Mouse (Mus musculus) mouse trophoblast stem cell (cell line): Measurements from ENCODE around the gene Pold3.
"Not testable (repeated sequence)": the region's sequence is repeated elsewhere in the genome, so short reads cannot be mapped to it uniquely, and the experiment has no call there.

ENCODE experiments used
- in situ Hi-C, 2 experiments: fragments of 300-500 bp; cut with MseI, MboI; formaldehyde crosslinking; loops; 2 replicates in 1 of 2; 3 replicates in 1 of 2; pipeline ENCODE4 v1.15.1; 2025

Gene Pold3

GRCm38 (mm10) chr7:100111506-100111905, 9.9 kb downstream of the Pold3 start:
- in situ Hi-C loops: no loop called here

GRCm38 (mm10) chr7:100108341-100108740, 13.0 kb downstream of the Pold3 start:
- in situ Hi-C loops: no loop called here

GRCm38 (mm10) chr7:100104677-100105076, 16.7 kb downstream of the Pold3 start:
- in situ Hi-C loops: no loop called here

- in situ Hi-C loops: no loop called here
Observed at GRCm38 (mm10) chr7:100100031-100100595, 21.3 kb downstream of the Pold3 start.

- in situ Hi-C loops: no loop called here
Observed at GRCm38 (mm10) chr7:100086891-100087290, 34.5 kb downstream of the Pold3 start.

GRCm38 (mm10) chr7:100086159-100086755, 35.1 kb downstream of the Pold3 start:
- in situ Hi-C loops: no loop called here

GRCm38 (mm10) chr7:100083812-100084211, 37.6 kb downstream of the Pold3 start:
- in situ Hi-C loops: no loop called here

GRCm38 (mm10) chr7:100082836-100083235, 38.5 kb downstream of the Pold3 start:
- in situ Hi-C loops: no loop called here

GRCm38 (mm10) chr7:100080087-100080781, 41.1 kb downstream of the Pold3 start:
- in situ Hi-C loops: no loop called here

GRCm38 (mm10) chr7:100077071-100077470, 44.3 kb downstream of the Pold3 start:
- in situ Hi-C loops: no loop called here

- in situ Hi-C loops: no loop called here
Observed at GRCm38 (mm10) chr7:100076296-100076695, 45.1 kb downstream of the Pold3 start.

GRCm38 (mm10) chr7:100073959-100074358, 47.4 kb downstream of the Pold3 start:
- in situ Hi-C loops: no loop called here

- in situ Hi-C loops: not testable (repeated sequence)
Observed at GRCm38 (mm10) chr7:100052991-100053390, 68.4 kb downstream of the Pold3 start.

- in situ Hi-C loops: no loop called here
Observed at GRCm38 (mm10) chr7:100051904-100052303, 69.5 kb downstream of the Pold3 start.

GRCm38 (mm10) chr7:100046486-100046885, 74.9 kb downstream of the Pold3 start:
- in situ Hi-C loops: no loop called here

GRCm38 (mm10) chr7:100043605-100044031, 77.7 kb downstream of the Pold3 start:
- in situ Hi-C loops: no loop called here

GRCm38 (mm10) chr7:100043096-100043495, 78.3 kb downstream of the Pold3 start:
- in situ Hi-C loops: no loop called here

- in situ Hi-C loops: no loop called here
Observed at GRCm38 (mm10) chr7:100042120-100042519, 79.2 kb downstream of the Pold3 start.

GRCm38 (mm10) chr7:100036495-100036894, 84.9 kb downstream of the Pold3 start:
- in situ Hi-C loops: no loop called here

- in situ Hi-C loops: no loop called here
Observed at GRCm38 (mm10) chr7:100036050-100036449, 85.3 kb downstream of the Pold3 start.

GRCm38 (mm10) chr7:100034815-100035463, 86.4 kb downstream of the Pold3 start:
- in situ Hi-C loops: no loop called here

- in situ Hi-C loops: no loop called here
Observed at GRCm38 (mm10) chr7:100033672-100034071, 87.7 kb downstream of the Pold3 start.
